Mouse (Mus musculus) stomach, embryonic 14.5 days (tissue): ENCODE measurements around the gene Dhx8. TPM values are rescaled to one million over a fixed set of nuclear protein-coding genes. Genes with fewer than 3 reads are reported as not detected.

Source experiments
- ATAC-seq: fragments of 200-750 bp; cut with Nextera tagmentation; 2 replicates; pipeline ENCODE4 v1.8.0; 2017; ENCODE audit warnings: low read depth, moderate TSS enrichment; ENCODE audit not compliant: insufficient number of reproducible peaks, insufficient read depth, low FRiP score
- H3K27ac ChIP-seq: fragments of 300-500 bp; sonication (generic); 2 replicates; pipeline ENCODE4 v1.5.1; 2014; ENCODE audit warnings: mild to moderate bottlenecking, low read length, moderate library complexity, mixed read lengths
- H3K27me3 ChIP-seq: fragments of 300-500 bp; sonication (generic); 2 replicates; pipeline ENCODE4 v1.6.1; 2014; ENCODE audit warnings: low read length, control low read depth, mixed read lengths; ENCODE audit not compliant: control insufficient read depth, insufficient read depth
- H3K36me3 ChIP-seq: fragments of 300-500 bp; sonication (generic); 2 replicates; pipeline ENCODE4 v1.6.1; 2014; ENCODE audit warnings: mild to moderate bottlenecking, control low read depth, low read length, moderate library complexity, mixed read lengths; ENCODE audit not compliant: control insufficient read depth, insufficient read depth
- H3K4me1 ChIP-seq: fragments of 300-500 bp; sonication (generic); 2 replicates; pipeline ENCODE4 v1.6.1; 2014; ENCODE audit warnings: low read length, control low read depth, mixed read lengths; ENCODE audit not compliant: control insufficient read depth, insufficient read depth
- H3K4me2 ChIP-seq: fragments of 300-500 bp; sonication (generic); replicated peaks from 2 replicates; pipeline ENCODE4 v1.6.1; 2014; ENCODE audit warnings: low read depth, low read length, control low read depth
- H3K4me3 ChIP-seq: fragments of 300-500 bp; sonication (generic); 2 replicates; pipeline ENCODE4 v1.5.1; 2014; ENCODE audit warnings: low read depth, low read length, control low read depth
- H3K9ac ChIP-seq: fragments of 300-500 bp; sonication (generic); replicated peaks from 2 replicates; pipeline ENCODE4 v1.6.1; 2014; ENCODE audit warnings: low read depth, mild to moderate bottlenecking, control low read depth, low read length, moderate library complexity, mixed read lengths
- H3K9me3 ChIP-seq: fragments of 300-500 bp; sonication (generic); 2 replicates; pipeline ENCODE4 v1.6.1; 2016; ENCODE audit warnings: low read depth, low read length, control low read depth; ENCODE audit not compliant: control insufficient read depth
- WGBS: fragments of 180-500 bp; shearing (Covaris S2); extraction: QIAGEN DNeasy Blood & Tissue Kit; methylation state at CpG from one replicate; pipeline ENCODE4 v1.1.7; 2014; 5-methylcytosine and 5-hydroxymethylcytosine counted together
- polyA plus RNA-seq: library from polyadenylated mRNA; unstranded; fragments of >200 nt; fragmentation: Nextera tagmentation; extraction: Ambion mirVana; gene quantifications from 2 replicates; pipeline ENCODE4 v1.2.1, GENCODE M21; 2014

The Dhx8 gene
- polyA plus RNA-seq, 1 experiment from 2014 or later, result 35.3 TPM

GRCm38 (mm10) chr11:101797355-101797754 lies 64.6 kb downstream of the Dhx8 start:
- Histone ChIP-seq H3K27ac (no peak overlapping the region), H3K27me3 (no peaks in the 10 kb centered on the region), H3K36me3 (no peaks in the 10 kb centered on the region), H3K4me2 (no peak overlapping the region), H3K4me1 (0 out of 2 replicates have a peak, but pooled peaks cover 3% of the 10 kb centered on the region), H3K9me3 (no peaks in the 10 kb centered on the region), H3K4me3 (no peak overlapping the region), H3K9ac (no peak overlapping the region)
- ATAC-seq, result no peak
- 68% methylated on average over 2 of the region's 2 CpGs for WGBS

- ATAC-seq, result no peak
- Histone ChIP-seq H3K27ac (no peak overlapping the region), H3K9me3 (no peaks in the 10 kb centered on the region), H3K36me3 (no peaks in the 10 kb centered on the region), H3K4me3 (no peak overlapping the region), H3K4me2 (no peak overlapping the region), H3K27me3 (no peaks in the 10 kb centered on the region), H3K9ac (no peak overlapping the region), H3K4me1 (0 out of 2 replicates have a peak, but pooled peaks cover 3% of the 10 kb centered on the region)
- WGBS, result 36% methylated on average over 8 of the region's 8 CpGs
These were observed 65.4 kb downstream of the Dhx8 start for GRCm38 (mm10) chr11:101798083-101798482.

GRCm38 (mm10) chr11:101801386-101801785 lies 68.7 kb downstream of the Dhx8 start:
- no peak overlapping the region for H3K4me3 ChIP-seq
- no peak overlapping the region for H3K27ac ChIP-seq
- H3K4me2 ChIP-seq, result no peak overlapping the region
- no peaks in the 10 kb centered on the region for H3K9me3 ChIP-seq
- no peak overlapping the region for H3K9ac ChIP-seq
- 9% methylated on average over 5 of the region's 5 CpGs for WGBS
- no peaks in the 10 kb centered on the region for H3K36me3 ChIP-seq
- H3K27me3 ChIP-seq, result no peaks in the 10 kb centered on the region
- H3K4me1 ChIP-seq, result 0 out of 2 replicates have a peak, but pooled peaks cover 3% of the 10 kb centered on the region
- no peak for ATAC-seq

GRCm38 (mm10) chr11:101805113-101805704 lies 72.5 kb downstream of the Dhx8 start:
- 74% methylated on average over 8 of the region's 8 CpGs for WGBS
- no peak for ATAC-seq
- no peak overlapping the region for H3K27ac ChIP-seq

GRCm38 (mm10) chr11:101806741-101807140 lies 74.0 kb downstream of the Dhx8 start:
- WGBS, result 59% methylated on average over 12 of the region's 12 CpGs
- H3K4me1 ChIP-seq, result 0 out of 2 replicates have a peak, but pooled peaks cover 5% of the 10 kb centered on the region
- no peak overlapping the region for H3K27ac ChIP-seq
- H3K4me2 ChIP-seq, result no peak overlapping the region
- H3K9me3 ChIP-seq, result no peaks in the 10 kb centered on the region
- H3K4me3 ChIP-seq, result no peak overlapping the region
- ATAC-seq, result no peak
- H3K36me3 ChIP-seq, result no peaks in the 10 kb centered on the region
- H3K9ac ChIP-seq, result no peak overlapping the region
- no peaks in the 10 kb centered on the region for H3K27me3 ChIP-seq

More at GRCm38 (mm10) chr11:101805113-101805704, 72.5 kb downstream of the Dhx8 start:
- Histone ChIP-seq H3K4me1 (0 out of 2 replicates have a peak, but pooled peaks cover 8% of the 10 kb centered on the region), H3K36me3 (no peaks in the 10 kb centered on the region), H3K4me3 (no peak overlapping the region), H3K9me3 (no peaks in the 10 kb centered on the region), H3K27me3 (no peaks in the 10 kb centered on the region), H3K4me2 (no peak overlapping the region), H3K9ac (no peak overlapping the region)

GRCm38 (mm10) chr11:101807266-101807665 lies 74.5 kb downstream of the Dhx8 start:
- no peaks in the 10 kb centered on the region for H3K27me3 ChIP-seq
- no peak overlapping the region for H3K4me3 ChIP-seq
- 0 out of 2 replicates have a peak, but pooled peaks cover 5% of the 10 kb centered on the region for H3K4me1 ChIP-seq
- ATAC-seq, result no peak
- WGBS, result 82% methylated on average over 10 of the region's 10 CpGs
- no peak overlapping the region for H3K27ac ChIP-seq
- no peak overlapping the region for H3K9ac ChIP-seq
- H3K36me3 ChIP-seq, result no peaks in the 10 kb centered on the region
- H3K9me3 ChIP-seq, result no peaks in the 10 kb centered on the region
- H3K4me2 ChIP-seq, result no peak overlapping the region

- ATAC-seq, result peak; percentile 68
- H3K27ac ChIP-seq, result peak overlapping the region; percentile 33; the same call in 1 of the 2 replicates
- H3K27me3 ChIP-seq, result no peaks in the 10 kb centered on the region
- H3K9ac ChIP-seq, result no peak overlapping the region
- WGBS, result 29% methylated on average over 15 of the region's 15 CpGs
- H3K4me1 ChIP-seq, result peaks cover 5% of the 10 kb centered on the region; the same call in 1 of the 2 replicates
- no peaks in the 10 kb centered on the region for H3K9me3 ChIP-seq
- H3K4me3 ChIP-seq, result no peak overlapping the region
- H3K36me3 ChIP-seq, result no peaks in the 10 kb centered on the region
- no peak overlapping the region for H3K4me2 ChIP-seq
These were observed 76.5 kb downstream of the Dhx8 start for GRCm38 (mm10) chr11:101809060-101809828.

GRCm38 (mm10) chr11:101813259-101813658 lies 80.5 kb downstream of the Dhx8 start:
- 2% methylated on average over 7 of the region's 7 CpGs for WGBS
- Histone ChIP-seq H3K9me3 (no peaks in the 10 kb centered on the region), H3K4me2 (no peak overlapping the region), H3K4me3 (no peak overlapping the region), H3K27me3 (no peaks in the 10 kb centered on the region), H3K4me1 (peaks cover 19% of the 10 kb centered on the region), H3K27ac (no peak overlapping the region), H3K36me3 (no peaks in the 10 kb centered on the region), H3K9ac (no peak overlapping the region)
- 0 out of 2 replicates have a peak, but pooled peaks have one; percentile 4 for ATAC-seq
